Mouse (Mus musculus): ENCODE results near the gene H2-T24. TPM values are rescaled to one million over a fixed set of nuclear protein-coding genes. Genes with fewer than 3 reads are reported as not detected.
"Not testable (repeated sequence)": the region's sequence is repeated elsewhere in the genome, so short reads cannot be mapped to it uniquely, and the experiment has no call there.

H2-T24 gene
- polyA plus RNA-seq (2014; fragmentation: Nextera tagmentation; extraction: Ambion mirVana) = 9.1 and 11.7 TPM in 2 replicates

DNA sequence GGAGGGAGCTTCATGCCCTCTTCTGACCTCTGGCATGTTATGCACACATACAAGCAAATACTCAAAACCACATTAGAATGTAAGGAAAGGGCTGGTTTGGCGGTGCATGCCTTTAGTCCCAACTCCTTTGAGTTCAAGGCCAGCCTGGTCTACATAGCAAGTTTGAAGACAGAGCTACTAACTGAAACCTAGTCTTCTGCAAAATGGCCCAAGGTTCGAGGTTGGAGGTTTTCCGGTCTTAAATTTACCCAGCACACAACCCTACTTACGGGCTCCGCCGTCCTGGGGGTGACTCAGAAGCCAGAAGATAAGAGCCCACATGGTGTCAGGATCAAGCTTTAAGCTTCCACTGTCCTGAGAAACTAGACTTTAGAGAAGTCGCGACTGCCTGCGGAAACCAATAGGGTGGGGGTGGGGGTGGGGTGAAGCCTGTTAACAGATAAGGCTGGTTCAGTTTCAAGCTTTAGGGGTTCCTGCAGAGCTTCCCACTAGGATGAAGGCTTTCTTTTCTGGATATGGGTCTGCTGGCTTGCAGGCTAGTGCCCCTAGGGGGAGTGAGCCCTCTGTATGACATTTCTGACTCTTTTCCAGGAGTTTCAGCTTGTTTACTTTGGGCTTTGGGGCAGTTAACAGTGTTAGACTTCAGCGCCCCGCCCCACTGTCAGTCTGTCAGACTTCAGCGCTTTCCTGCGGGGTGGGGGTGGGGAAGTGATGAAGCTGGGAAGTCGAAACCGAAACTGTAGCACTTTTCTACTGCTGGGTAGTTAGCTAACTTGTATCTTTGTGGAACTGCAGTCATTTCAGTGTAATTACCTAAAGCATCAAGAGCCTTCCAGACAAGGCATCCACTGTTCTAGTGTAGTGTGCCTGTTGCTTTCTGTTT, at the start of gene H2-T24:
H2-T24 (minus strand) TSS at position 370 of the 883 bp plus-strand sequence.
- 47% methylated on average over 15 of the region's 15 CpGs for WGBS
- Histone ChIP-seq H3K4me2 (replicated peaks) (no peak within 1 kb of the TSS), H3K36me3 (replicated peaks; ENCODE audit: control insufficient read depth, insufficient read depth) (peaks cover 4% of the 10 kb centered on the region), H3K4me1 (replicated peaks; ENCODE audit: control insufficient read depth, insufficient read depth, low read length) (no peaks in the 10 kb centered on the region), H3K27ac (no peak within 1 kb of the TSS), H3K27me3 (ENCODE audit: control insufficient read depth, insufficient read depth, low read length) (no peaks in the 10 kb centered on the region), H3K9me3 (ENCODE audit: control insufficient read depth, low read length) (no peaks in the 10 kb centered on the region), H3K9ac (no peak within 1 kb of the TSS), H3K4me3 (replicated peaks; ENCODE audit: low read length) (no peak within 1 kb of the TSS)
- DNase-seq (ENCODE audit: low spot score) (no peak), ATAC-seq (ENCODE audit: low FRiP score) (no peak)

- no peak overlapping the region for H3K4me3 ChIP-seq (replicated peaks; ENCODE audit: low read length)
- H3K4me2 ChIP-seq (replicated peaks) = no peak overlapping the region
- H3K9me3 ChIP-seq (ENCODE audit: control insufficient read depth, low read length) = no peaks in the 10 kb centered on the region
- no peak overlapping the region for H3K27ac ChIP-seq
- H3K36me3 ChIP-seq (replicated peaks; ENCODE audit: control insufficient read depth, insufficient read depth) = no peaks in the 10 kb centered on the region
- 24% methylated on average over 2 of the region's 2 CpGs for WGBS
- H3K4me1 ChIP-seq (replicated peaks; ENCODE audit: control insufficient read depth, insufficient read depth, low read length) = no peaks in the 10 kb centered on the region
- no peaks in the 10 kb centered on the region for H3K27me3 ChIP-seq (ENCODE audit: control insufficient read depth, insufficient read depth, low read length)
- H3K9ac ChIP-seq = no peak overlapping the region
- no peak for ATAC-seq (ENCODE audit: low FRiP score)
- peak; percentile 79 for DNase-seq (ENCODE audit: low spot score)
These were observed 40.5 kb upstream of the H2-T24 start for GRCm38 (mm10) chr17:36060829-36061228.

GRCm38 (mm10) chr17:36058362-36058761, 38.0 kb upstream of the H2-T24 start, which contains the start of gene Gm11127:
Gene Gm11127 (minus strand): TSS chr17:36058371.
- not testable (repeated sequence) for H3K27ac ChIP-seq; H3K27me3 ChIP-seq (ENCODE audit: control insufficient read depth, insufficient read depth, low read length); H3K4me2 ChIP-seq (replicated peaks); H3K36me3 ChIP-seq (replicated peaks; ENCODE audit: control insufficient read depth, insufficient read depth); H3K9me3 ChIP-seq (ENCODE audit: control insufficient read depth, low read length); DNase-seq (ENCODE audit: low spot score); H3K4me3 ChIP-seq (replicated peaks; ENCODE audit: low read length); H3K9ac ChIP-seq; ATAC-seq (ENCODE audit: low FRiP score); H3K4me1 ChIP-seq (replicated peaks; ENCODE audit: control insufficient read depth, insufficient read depth, low read length)
- WGBS = 57% methylated on average over 1 of the region's 1 CpGs

- not testable (repeated sequence) for H3K4me3 ChIP-seq (replicated peaks; ENCODE audit: low read length); H3K9ac ChIP-seq; H3K36me3 ChIP-seq (replicated peaks; ENCODE audit: control insufficient read depth, insufficient read depth); H3K9me3 ChIP-seq (ENCODE audit: control insufficient read depth, low read length); H3K4me1 ChIP-seq (replicated peaks; ENCODE audit: control insufficient read depth, insufficient read depth, low read length); H3K27me3 ChIP-seq (ENCODE audit: control insufficient read depth, insufficient read depth, low read length); H3K4me2 ChIP-seq (replicated peaks); DNase-seq (ENCODE audit: low spot score); H3K27ac ChIP-seq; ATAC-seq (ENCODE audit: low FRiP score)
- 88% methylated on average over 23 of the region's 25 CpGs for WGBS
These were observed 37.6 kb upstream of the H2-T24 start for GRCm38 (mm10) chr17:36057927-36058326.

GRCm38 (mm10) chr17:36043286-36043685, 22.9 kb upstream of the H2-T24 start:
- 0 out of 2 replicates have a peak overlapping the region, but pooled peaks have one; percentile 54 for H3K9ac ChIP-seq
- 87% methylated on average over 3 of the region's 3 CpGs for WGBS
- no peaks in the 10 kb centered on the region for H3K4me1 ChIP-seq (replicated peaks; ENCODE audit: control insufficient read depth, insufficient read depth, low read length)
- no peaks in the 10 kb centered on the region for H3K27me3 ChIP-seq (ENCODE audit: control insufficient read depth, insufficient read depth, low read length)
- H3K4me2 ChIP-seq (replicated peaks) = peak overlapping the region; percentile 67
- no peaks in the 10 kb centered on the region for H3K36me3 ChIP-seq (replicated peaks; ENCODE audit: control insufficient read depth, insufficient read depth)
- ATAC-seq (ENCODE audit: low FRiP score) = no peak
- no peak overlapping the region for H3K27ac ChIP-seq
- H3K9me3 ChIP-seq (ENCODE audit: control insufficient read depth, low read length) = no peaks in the 10 kb centered on the region
- H3K4me3 ChIP-seq (replicated peaks; ENCODE audit: low read length) = peak overlapping the region; percentile 32; the same call in 1 of the 2 replicates
- no peak for DNase-seq (ENCODE audit: low spot score)

DNA sequence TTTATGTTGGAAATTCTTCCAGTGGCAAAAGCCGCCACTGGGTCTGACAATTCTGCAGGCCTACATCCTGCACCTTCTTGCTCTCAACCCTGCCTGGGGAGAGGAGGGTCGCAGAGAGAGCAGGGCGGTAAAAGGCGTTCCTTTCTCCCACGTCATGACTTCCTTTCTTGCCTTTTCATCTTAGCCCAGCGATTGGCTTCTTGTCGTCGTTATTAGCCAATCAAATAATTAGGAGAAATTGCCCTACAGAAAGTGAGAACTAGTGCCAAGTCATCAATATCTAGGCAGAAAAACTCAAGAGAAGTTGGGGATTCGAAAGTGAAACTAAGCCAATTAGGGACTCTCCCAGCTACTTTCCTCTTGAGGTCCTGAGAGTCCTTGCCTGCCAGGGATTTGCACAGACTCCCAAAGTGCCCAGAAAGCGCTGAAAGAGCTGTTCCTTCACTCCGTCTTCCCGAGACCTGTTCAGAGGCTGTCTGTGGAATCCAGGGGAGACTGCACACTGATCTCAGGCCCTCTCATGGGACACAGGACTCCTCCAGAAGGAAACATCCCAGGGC, 22.3 kb upstream of the H2-T24 start, which contains the start of the genes H2-T22 and Gm6034:
H2-T22 (minus strand) TSS at position 138 of the 560 bp plus-strand sequence.
Gm6034 (plus strand) TSS at position 352 of the 560 bp plus-strand sequence.
- H3K4me1 ChIP-seq (replicated peaks; ENCODE audit: control insufficient read depth, insufficient read depth, low read length); H3K36me3 ChIP-seq (replicated peaks; ENCODE audit: control insufficient read depth, insufficient read depth); H3K27me3 ChIP-seq (ENCODE audit: control insufficient read depth, insufficient read depth, low read length); H3K27ac ChIP-seq; H3K9me3 ChIP-seq (ENCODE audit: control insufficient read depth, low read length): not testable (repeated sequence)
- Histone ChIP-seq H3K4me2 (replicated peaks) (peak within 1 kb of the TSS; percentile 67), H3K9ac (peak within 1 kb of the TSS; percentile 54), H3K4me3 (replicated peaks; ENCODE audit: low read length) (peak within 1 kb of the TSS; percentile 32)
- ATAC-seq (ENCODE audit: low FRiP score) = peak; percentile 95
- peak; percentile 85 for DNase-seq (ENCODE audit: low spot score)
- WGBS = 2% methylated on average over 12 of the region's 12 CpGs

- peak; percentile 64; the same call in 1 of the 2 replicates for ATAC-seq (ENCODE audit: low FRiP score)
- peak overlapping the region; percentile 54 for H3K9ac ChIP-seq
- H3K4me3 ChIP-seq (replicated peaks; ENCODE audit: low read length) = peak overlapping the region; percentile 32
These were observed 21.7 kb upstream of the H2-T24 start for GRCm38 (mm10) chr17:36042055-36042454.

DNA sequence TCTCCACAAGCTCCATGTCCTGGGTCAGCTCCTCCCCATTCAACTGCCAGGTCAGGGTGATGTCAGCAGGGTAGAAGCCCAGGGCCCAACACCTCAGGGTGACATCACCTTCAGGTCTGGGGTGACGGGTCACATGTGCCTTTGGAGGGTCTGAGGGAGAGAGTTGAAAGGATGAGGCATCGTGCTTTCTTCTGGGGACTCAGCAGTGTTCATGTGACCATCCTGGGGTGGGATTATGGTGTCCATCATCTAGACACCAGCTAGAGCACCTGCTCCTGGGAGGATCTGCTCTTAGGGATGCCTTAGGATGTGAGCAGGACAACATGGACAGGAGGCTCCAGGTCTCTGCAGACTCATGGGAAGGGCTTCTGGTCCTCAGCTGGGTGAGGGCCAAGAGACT, 20.2 kb upstream of the H2-T24 start:
- H3K36me3 ChIP-seq (replicated peaks; ENCODE audit: control insufficient read depth, insufficient read depth); H3K27me3 ChIP-seq (ENCODE audit: control insufficient read depth, insufficient read depth, low read length); H3K9me3 ChIP-seq (ENCODE audit: control insufficient read depth, low read length); DNase-seq (ENCODE audit: low spot score); H3K27ac ChIP-seq; H3K9ac ChIP-seq; H3K4me2 ChIP-seq (replicated peaks); H3K4me1 ChIP-seq (replicated peaks; ENCODE audit: control insufficient read depth, insufficient read depth, low read length); H3K4me3 ChIP-seq (replicated peaks; ENCODE audit: low read length); ATAC-seq (ENCODE audit: low FRiP score): not testable (repeated sequence)
- 83% methylated on average over 2 of the region's 2 CpGs for WGBS

More at GRCm38 (mm10) chr17:36042055-36042454, 21.7 kb upstream of the H2-T24 start:
- H3K27ac ChIP-seq; H3K9me3 ChIP-seq (ENCODE audit: control insufficient read depth, low read length); H3K27me3 ChIP-seq (ENCODE audit: control insufficient read depth, insufficient read depth, low read length); H3K36me3 ChIP-seq (replicated peaks; ENCODE audit: control insufficient read depth, insufficient read depth); DNase-seq (ENCODE audit: low spot score); H3K4me1 ChIP-seq (replicated peaks; ENCODE audit: control insufficient read depth, insufficient read depth, low read length): not testable (repeated sequence)
- H3K4me2 ChIP-seq (replicated peaks) = peak overlapping the region; percentile 67
- WGBS = 0% methylated on average over 19 of the region's 19 CpGs

DNA sequence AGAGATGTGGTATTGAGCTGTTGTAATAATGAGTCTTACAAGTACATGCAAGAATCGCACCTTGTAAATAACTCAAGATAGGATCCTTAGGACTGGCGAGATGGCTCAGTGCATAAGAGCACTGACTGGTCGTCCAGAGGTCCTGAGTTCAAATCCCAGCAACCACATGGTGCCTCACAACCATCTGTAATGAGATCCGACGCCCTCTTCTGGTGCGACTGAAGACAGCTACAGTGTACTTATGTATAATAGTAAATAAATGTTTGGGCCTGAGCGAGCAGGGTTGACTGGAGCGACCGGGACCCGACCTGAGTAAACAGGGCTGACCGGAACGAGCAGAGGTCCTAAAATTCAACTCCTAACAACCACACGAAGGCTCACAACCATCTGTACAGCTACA, 15.8 kb upstream of the H2-T24 start:
- not testable (repeated sequence) for H3K4me1 ChIP-seq (replicated peaks; ENCODE audit: control insufficient read depth, insufficient read depth, low read length); DNase-seq (ENCODE audit: low spot score); H3K36me3 ChIP-seq (replicated peaks; ENCODE audit: control insufficient read depth, insufficient read depth); H3K9me3 ChIP-seq (ENCODE audit: control insufficient read depth, low read length); H3K27ac ChIP-seq; H3K4me2 ChIP-seq (replicated peaks); H3K4me3 ChIP-seq (replicated peaks; ENCODE audit: low read length); ATAC-seq (ENCODE audit: low FRiP score); H3K9ac ChIP-seq; H3K27me3 ChIP-seq (ENCODE audit: control insufficient read depth, insufficient read depth, low read length)
- 89% methylated on average over 13 of the region's 13 CpGs for WGBS
